Comparison of ENCODE assay signal across 8 mouse cellular contexts in genomic region chr11:19025976-19026520, GRCm38 (mm10). TPM values are rescaled to one million over a fixed set of nuclear protein-coding genes. Genes with fewer than 3 reads are reported as not detected.
DNase-seq lines count a peak whose midpoint lies in the region; ATAC-seq lines count a peak whose summit lies in the region.

No protein-coding gene starts in this region.

- 8% methylated on average over 11 of the region's 11 CpGs for WGBS in heart, embryonic 14.5 days
- WGBS in embryonic facial prominence, embryonic 13.5 days, result 6% methylated on average over 11 of the region's 11 CpGs
- WGBS in hindbrain, embryonic 14.5 days, result 3% methylated on average over 11 of the region's 11 CpGs
- WGBS in midbrain, embryonic 12.5 days, result 4% methylated on average over 11 of the region's 11 CpGs

- peak overlapping the region; percentile 53 to 65 for H3K4me3 ChIP-seq in heart, embryonic 14.5 days (ENCODE audit: control insufficient read depth in 1 of 2, insufficient read depth in 1 of 2, low read depth in 1 of 2, low read length in 2 of 2)
- peak overlapping the region; percentile 52 for H3K4me3 ChIP-seq in embryonic facial prominence, embryonic 13.5 days
- peak overlapping the region; percentile 44 for H3K4me3 ChIP-seq in hindbrain, embryonic 14.5 days (replicated peaks; ENCODE audit: low read length)
- H3K4me3 ChIP-seq in midbrain, embryonic 12.5 days, result peak overlapping the region; percentile 45

- ATAC-seq in heart, embryonic 14.5 days (ENCODE audit: insufficient number of reproducible peaks, insufficient read depth, low FRiP score, low read depth), result no peak
- no peak for ATAC-seq in embryonic facial prominence, embryonic 13.5 days (ENCODE audit: insufficient number of reproducible peaks, insufficient read depth, low FRiP score, low TSS enrichment, low read depth)
- ATAC-seq in hindbrain, embryonic 14.5 days (ENCODE audit: low FRiP score), result no peak
- no peak for ATAC-seq in midbrain, embryonic 12.5 days (ENCODE audit: low FRiP score, low read depth)

- H3K4me1 ChIP-seq in heart, embryonic 14.5 days (ENCODE audit: control insufficient read depth in 2 of 2, insufficient read depth in 2 of 2, low read length in 2 of 2), result peaks cover 6 to 17% of the 10 kb centered on the region in 2 experiments; a peak in 3 of 4 replicates
- H3K4me1 ChIP-seq in embryonic facial prominence, embryonic 13.5 days, result peaks cover 18% of the 10 kb centered on the region
- peaks cover 18% of the 10 kb centered on the region for H3K4me1 ChIP-seq in hindbrain, embryonic 14.5 days (replicated peaks; ENCODE audit: control insufficient read depth, insufficient read depth, low read length)
- H3K4me1 ChIP-seq in midbrain, embryonic 12.5 days, result peaks cover 17% of the 10 kb centered on the region

- DNase-seq in heart, postnatal 10 days, result no peak
- no peak for DNase-seq in hindbrain, embryonic 14.5 days (ENCODE audit: low spot score)
- no peak for DNase-seq in left cerebral cortex, postnatal 10 days (ENCODE audit: extremely low spot score in 1 of 2, low spot score in 2 of 2)
- DNase-seq in right cerebral cortex, postnatal 25 days, result no peak
- DNase-seq in MN1 (ENCODE audit: low spot score), result no peak

- H3K9me3 ChIP-seq in heart, embryonic 14.5 days (ENCODE audit: control insufficient read depth, low read length), result no peaks in the 10 kb centered on the region
- H3K9me3 ChIP-seq in embryonic facial prominence, embryonic 13.5 days, result no peaks in the 10 kb centered on the region
- no peaks in the 10 kb centered on the region for H3K9me3 ChIP-seq in hindbrain, embryonic 14.5 days (ENCODE audit: control insufficient read depth, low read length)
- no peaks in the 10 kb centered on the region for H3K9me3 ChIP-seq in midbrain, embryonic 12.5 days

- peak overlapping the region; percentile 70 to 82; a peak in 3 of 4 replicates for H3K27ac ChIP-seq in heart, embryonic 14.5 days (replicated peaks in 1 of 2; ENCODE audit: control insufficient read depth in 1 of 2, insufficient read depth in 1 of 2, low read depth in 2 of 2, low read length in 2 of 2)
- peak overlapping the region; percentile 57; the same call in 1 of the 2 replicates for H3K27ac ChIP-seq in embryonic facial prominence, embryonic 13.5 days
- peak overlapping the region; percentile 66 for H3K27ac ChIP-seq in hindbrain, embryonic 14.5 days
- no peak overlapping the region for H3K27ac ChIP-seq in midbrain, embryonic 12.5 days (replicated peaks)

- no peaks in the 10 kb centered on the region for H3K27me3 ChIP-seq in heart, embryonic 14.5 days (ENCODE audit: control insufficient read depth, insufficient read depth, low read length)
- peaks cover 29% of the 10 kb centered on the region for H3K27me3 ChIP-seq in embryonic facial prominence, embryonic 13.5 days
- no peaks in the 10 kb centered on the region for H3K27me3 ChIP-seq in hindbrain, embryonic 14.5 days (ENCODE audit: control insufficient read depth, insufficient read depth, low read length)
- peaks cover 32% of the 10 kb centered on the region for H3K27me3 ChIP-seq in midbrain, embryonic 12.5 days

- intact Hi-C loops in heart, postnatal 10 days (cut with DNase I), result loop anchor here (2.0 to 10.0 kb wide), 5 partner anchors 646 to 1071 kb away; partner anchors contain the start of gene Etaa1
- intact Hi-C loops in left cerebral cortex, postnatal 10 days (cut with DNase I), result loop anchor here (2.0 to 10.0 kb wide), 4 partner anchors 176 to 1341 kb away; no protein-coding TSS in a partner anchor

- H3K9ac ChIP-seq in heart, embryonic 14.5 days (ENCODE audit: low read length), result peak overlapping the region; percentile 82
- peak overlapping the region; percentile 82 for H3K9ac ChIP-seq in embryonic facial prominence, embryonic 13.5 days
- peak overlapping the region; percentile 77 for H3K9ac ChIP-seq in hindbrain, embryonic 14.5 days
- peak overlapping the region; percentile 63 for H3K9ac ChIP-seq in midbrain, embryonic 12.5 days (replicated peaks)

- H3K4me2 ChIP-seq in heart, embryonic 14.5 days (ENCODE audit: low read length), result peak overlapping the region; percentile 80
- H3K4me2 ChIP-seq in embryonic facial prominence, embryonic 13.5 days, result peak overlapping the region; percentile 90
- H3K4me2 ChIP-seq in hindbrain, embryonic 14.5 days (replicated peaks), result peak overlapping the region; percentile 87
- H3K4me2 ChIP-seq in midbrain, embryonic 12.5 days (replicated peaks), result peak overlapping the region; percentile 94

- no peaks in the 10 kb centered on the region for H3K36me3 ChIP-seq in heart, embryonic 14.5 days (ENCODE audit: control insufficient read depth, insufficient read depth, low read length)
- no peaks in the 10 kb centered on the region for H3K36me3 ChIP-seq in embryonic facial prominence, embryonic 13.5 days
- H3K36me3 ChIP-seq in hindbrain, embryonic 14.5 days (replicated peaks; ENCODE audit: control insufficient read depth, insufficient read depth), result no peaks in the 10 kb centered on the region
- H3K36me3 ChIP-seq in midbrain, embryonic 12.5 days, result no peaks in the 10 kb centered on the region

RNA-seq across cellular contexts. Expression of gene Meis1, which starts 7.3 kb away (rescaled TPM):
- polyA plus RNA-seq in heart, embryonic 14.5 days (2014; fragmentation: Nextera tagmentation; extraction: Ambion mirVana), result 50.1 and 55.4 TPM in 2 replicates
- 10 to 100 TPM; 26.9 to 44.1 TPM for total RNA-seq in heart, postnatal 10 days (2021)
- polyA plus RNA-seq in embryonic facial prominence, embryonic 13.5 days (2015; fragmentation: Nextera tagmentation; extraction: Ambion mirVana), result 47.4 and 59.0 TPM in 2 replicates
- 171 and 178 TPM in 2 replicates for polyA plus RNA-seq in hindbrain, embryonic 14.5 days (2014; fragmentation: Nextera tagmentation; extraction: Ambion mirVana)
- 40.5 and 44.8 TPM in 2 replicates for polyA plus RNA-seq in midbrain, embryonic 12.5 days (2016; fragmentation: Nextera tagmentation; extraction: Ambion mirVana)
- 1 to 10 TPM; 4.0 to 6.9 TPM for total RNA-seq in left cerebral cortex, postnatal 10 days (2021)
